ENCODE assay signal across 31 mouse cellular contexts in genomic region chr7:7118441-7118840, GRCm38 (mm10).
"Had no signal": no experiment of that assay in that cellular context is flagged by ENCODE, and none has a peak within 500 bp of the region (broad histone marks: within the 10 kb centered on the region; RNA-seq: fewer than 3 reads in every experiment).

No protein-coding gene starts in this region.

- H3K4me1 ChIP-seq: limb, embryonic 12.5 days had no signal

- H3K27ac ChIP-seq: left cerebral cortex, adult 2 months; limb, embryonic 10.5 days; limb, embryonic 12.5 days; limb, embryonic 13.5 days; limb, embryonic 15.5 days; liver, embryonic 12.5 days; liver, embryonic 13.5 days; liver, embryonic 14.5 days; liver, embryonic 15.5 days; lung, embryonic 15.5 days; macrophage; midbrain, embryonic 10.5 days; midbrain, embryonic 12.5 days; midbrain, embryonic 13.5 days; midbrain, embryonic 15.5 days; neural tube, embryonic 12.5 days had no signal

- H3K27me3 ChIP-seq: limb, embryonic 12.5 days; limb, embryonic 13.5 days; limb, embryonic 15.5 days; liver, embryonic 12.5 days; liver, embryonic 13.5 days; liver, embryonic 15.5 days; lung, embryonic 15.5 days; megakaryocyte, embryonic 14.5 days; midbrain, embryonic 12.5 days; midbrain, embryonic 13.5 days; midbrain, embryonic 15.5 days; neural tube, embryonic 12.5 days had no signal

- H3K9me3 ChIP-seq: limb, embryonic 10.5 days; limb, embryonic 12.5 days; limb, embryonic 13.5 days; limb, embryonic 15.5 days; liver, embryonic 12.5 days; liver, embryonic 13.5 days; liver, embryonic 15.5 days; lung, embryonic 15.5 days; megakaryocyte, embryonic 14.5 days; midbrain, embryonic 10.5 days; midbrain, embryonic 12.5 days; midbrain, embryonic 13.5 days; midbrain, embryonic 15.5 days; neural tube, embryonic 12.5 days had no signal

- DNase-seq: left cerebral cortex, postnatal 4 days; liver; liver, embryonic 13.5 days; liver, postnatal 0 days; lung, adult 18-20 months; lung, adult 2 months; lung, embryonic 14.5 days; lung, postnatal 10 days; lung, postnatal 36 days; lung, postnatal 4 days; midbrain, embryonic 14.5 days had no signal

- H3K4me2 ChIP-seq: limb, embryonic 12.5 days; limb, embryonic 13.5 days; limb, embryonic 15.5 days; liver, embryonic 11.5 days; liver, embryonic 12.5 days; liver, embryonic 13.5 days; liver, embryonic 15.5 days; lung, embryonic 14.5 days; lung, embryonic 15.5 days; midbrain, embryonic 11.5 days; midbrain, embryonic 12.5 days; midbrain, embryonic 13.5 days; midbrain, embryonic 15.5 days; neural tube, embryonic 12.5 days had no signal

- H3K9ac ChIP-seq: limb, embryonic 12.5 days; limb, embryonic 13.5 days; limb, embryonic 15.5 days; liver, embryonic 12.5 days; liver, embryonic 13.5 days; liver, embryonic 14.5 days; liver, embryonic 15.5 days; liver, postnatal 0 days; lung, embryonic 14.5 days; lung, embryonic 15.5 days; midbrain, embryonic 12.5 days; midbrain, embryonic 13.5 days; midbrain, embryonic 15.5 days; neural tube, embryonic 12.5 days had no signal

- H3K4me3 ChIP-seq: left cerebral cortex, adult 2 months; limb, embryonic 10.5 days; limb, embryonic 12.5 days; limb, embryonic 13.5 days; limb, embryonic 15.5 days; liver, embryonic 12.5 days; liver, embryonic 13.5 days; liver, embryonic 15.5 days; lung, embryonic 15.5 days; megakaryocyte, embryonic 14.5 days; midbrain, embryonic 10.5 days; midbrain, embryonic 12.5 days; midbrain, embryonic 13.5 days; midbrain, embryonic 15.5 days; myocyte; neural tube, embryonic 12.5 days had no signal

- ATAC-seq: liver, embryonic 12.5 days; liver, postnatal 0 days; midbrain, embryonic 13.5 days; midbrain, embryonic 15.5 days; midbrain, embryonic 16.5 days had no signal
